Mouse (Mus musculus) spleen, embryonic (tissue): ENCODE measurements around the gene Akr1b10.
"Not testable (repeated sequence)": the region's sequence is repeated elsewhere in the genome, so short reads cannot be mapped to it uniquely, and the experiment has no call there.

Source experiments
- CTCF ChIA-PET: fragments of 350-600 bp; sonication (Branson Sonifier 250); formaldehyde crosslinking; loops from one replicate; lab custom pipeline; 2022; lab: Charles Lee

The Akr1b10 gene

GRCm38 (mm10) chr6:34370081-34370480 is 13.9 kb upstream of the Akr1b10 start:
- CTCF ChIA-PET, result no interaction called here

GRCm38 (mm10) chr6:34371700-34372351 is 12.2 kb upstream of the Akr1b10 start:
- CTCF ChIA-PET, result interaction anchor here (0.6 kb wide), 1 partner anchor 594 kb away, joined by 7 read pairs; no protein-coding TSS in a partner anchor

GRCm38 (mm10) chr6:34373841-34374240 is 10.2 kb upstream of the Akr1b10 start:
- CTCF ChIA-PET, result no interaction called here

GRCm38 (mm10) chr6:34375888-34376287 is 8.1 kb upstream of the Akr1b10 start:
- CTCF ChIA-PET, result not testable (repeated sequence)

- CTCF ChIA-PET, result no interaction called here
Measured at GRCm38 (mm10) chr6:34383401-34383800, 617 bp upstream of the Akr1b10 start.

GRCm38 (mm10) chr6:34384701-34385370 is 818 bp downstream of the Akr1b10 start:
- CTCF ChIA-PET, result no interaction called here

GRCm38 (mm10) chr6:34388420-34389156 is 4.6 kb downstream of the Akr1b10 start:
- CTCF ChIA-PET, result interaction anchor here (0.5 kb wide), 1 partner anchor 992 kb away, joined by 6 read pairs; no protein-coding TSS in a partner anchor

GRCm38 (mm10) chr6:34395897-34396296 is 11.9 kb downstream of the Akr1b10 start:
- CTCF ChIA-PET, result no interaction called here

- CTCF ChIA-PET, result no interaction called here
Measured at GRCm38 (mm10) chr6:34398431-34398830, 14.4 kb downstream of the Akr1b10 start.

- CTCF ChIA-PET, result no interaction called here
Measured at GRCm38 (mm10) chr6:34399606-34400220, 15.7 kb downstream of the Akr1b10 start.

GRCm38 (mm10) chr6:34400696-34401095 is 16.7 kb downstream of the Akr1b10 start:
- CTCF ChIA-PET, result no interaction called here

GRCm38 (mm10) chr6:34406746-34407145 is 22.7 kb downstream of the Akr1b10 start:
- CTCF ChIA-PET, result no interaction called here

GRCm38 (mm10) chr6:34407403-34407802 is 23.4 kb downstream of the Akr1b10 start:
- CTCF ChIA-PET, result interaction anchor here (0.7 kb wide), 1 partner anchor 136 kb away, joined by 3 read pairs; no protein-coding TSS in a partner anchor

- CTCF ChIA-PET, result no interaction called here
Measured at GRCm38 (mm10) chr6:34412023-34412422, 28.0 kb downstream of the Akr1b10 start, which contains the start of gene Akr1b7. Akr1b7 (plus strand) TSS chr6:34412334.

GRCm38 (mm10) chr6:34412688-34413087 is 28.7 kb downstream of the Akr1b10 start:
- CTCF ChIA-PET, result no interaction called here

GRCm38 (mm10) chr6:34413386-34413785 is 29.4 kb downstream of the Akr1b10 start:
- CTCF ChIA-PET, result not testable (repeated sequence)

GRCm38 (mm10) chr6:34416521-34416920 is 32.5 kb downstream of the Akr1b10 start:
- CTCF ChIA-PET, result no interaction called here

- CTCF ChIA-PET, result no interaction called here
Measured at GRCm38 (mm10) chr6:34419071-34419470, 35.1 kb downstream of the Akr1b10 start.

GRCm38 (mm10) chr6:34439006-34439405 is 55.0 kb downstream of the Akr1b10 start:
- CTCF ChIA-PET, result no interaction called here

GRCm38 (mm10) chr6:34441556-34442257 is 57.7 kb downstream of the Akr1b10 start:
- CTCF ChIA-PET, result no interaction called here

- CTCF ChIA-PET, result no interaction called here
Measured at GRCm38 (mm10) chr6:34443791-34444190, 59.8 kb downstream of the Akr1b10 start.
